Mouse (Mus musculus) Patski (cell line): ENCODE measurements around the gene Selenof. TPM values are rescaled to one million over a fixed set of nuclear protein-coding genes. Genes with fewer than 3 reads are reported as not detected.

ENCODE experiments used
- ATAC-seq: fragments of 100-300 bp; one replicate; pipeline ENCODE4 v1.8.0; 2021
- CTCF ChIA-PET: fragments of 350-600 bp; sonication (Branson Sonifier 250); formaldehyde crosslinking; loops from one replicate; lab custom pipeline; 2022; ENCODE audit warnings: inconsistent platforms; lab: Charles Lee
- POLR2A ChIA-PET: fragments of 350-600 bp; sonication (Branson Sonifier 250); formaldehyde crosslinking; loops from one replicate; lab custom pipeline; 2022; ENCODE audit warnings: antibody characterized with exemption, inconsistent platforms; lab: Charles Lee
- DNase-seq: peaks from one replicate; pipeline ENCODE4 v3.0.0-alpha.2; 2011; ENCODE audit warnings: low read depth, low spot score
- H3K27me3 ChIP-seq: fragments of 371-371 bp; one replicate; pipeline ENCODE4 v1.5.1; 2021
- CTCF ChIP-seq: fragments of 100-300 bp; IDR thresholded peaks from one replicate; pipeline ENCODE4 v1.5.1; 2021
- in situ Hi-C: fragments of 300-500 bp; cut with MboI; formaldehyde crosslinking; loops from 3 replicates; pipeline ENCODE4 v1.11.1; 2018; ENCODE audit warnings: low pct_unique_long_range_greater_than_20kb, mixed read lengths
- polyA plus RNA-seq: library from polyadenylated mRNA; unstranded; gene quantifications from one replicate; pipeline ENCODE4 v1.2.3, GENCODE M21; 2021

Gene Selenof
- polyA plus RNA-seq, 1 experiment from 2014 or later, result 873 TPM

GRCm38 (mm10) chr3:144608090-144608489 is 38.0 kb downstream of the Selenof start:
- no peaks in the 10 kb centered on the region for H3K27me3 ChIP-seq
- ChIA-PET POLR2A (no interaction called here), CTCF (interaction anchor here (1.0 to 2.2 kb wide), 2 partner anchors 12 to 36 kb away, joined by 3 to 6 read pairs; no protein-coding TSS in a partner anchor)
- no peak for DNase-seq
- no peak for TF ChIP-seq CTCF
- ATAC-seq, result no peak
- in situ Hi-C loops, result loop anchor here (5.0 kb wide), 1 partner anchor 36 kb away; the partner anchor contains the start of genes Hs2st1 and Selenof

GRCm38 (mm10) chr3:144610759-144611158 is 40.7 kb downstream of the Selenof start:
- CTCF ChIA-PET, result interaction anchor here (1.3 to 3.4 kb wide), 3 partner anchors 12 to 157 kb away, joined by 3 to 8 read pairs (median 3); no protein-coding TSS in a partner anchor
- in situ Hi-C loops, result no loop called here
- TF ChIP-seq CTCF, result no peak
- ATAC-seq, result no peak
- POLR2A ChIA-PET, result no interaction called here
- no peaks in the 10 kb centered on the region for H3K27me3 ChIP-seq
- DNase-seq, result no peak

- in situ Hi-C loops, result no loop called here
- ChIA-PET POLR2A (no interaction called here), CTCF (interaction anchor here (1.1 to 3.4 kb wide), 3 partner anchors 8 to 158 kb away, joined by 3 to 8 read pairs (median 3); no protein-coding TSS in a partner anchor)
- no peak for TF ChIP-seq CTCF
- no peaks in the 10 kb centered on the region for H3K27me3 ChIP-seq
- no peak for DNase-seq
- no peak for ATAC-seq
Measured at GRCm38 (mm10) chr3:144611626-144612271, 41.6 kb downstream of the Selenof start.

DNA sequence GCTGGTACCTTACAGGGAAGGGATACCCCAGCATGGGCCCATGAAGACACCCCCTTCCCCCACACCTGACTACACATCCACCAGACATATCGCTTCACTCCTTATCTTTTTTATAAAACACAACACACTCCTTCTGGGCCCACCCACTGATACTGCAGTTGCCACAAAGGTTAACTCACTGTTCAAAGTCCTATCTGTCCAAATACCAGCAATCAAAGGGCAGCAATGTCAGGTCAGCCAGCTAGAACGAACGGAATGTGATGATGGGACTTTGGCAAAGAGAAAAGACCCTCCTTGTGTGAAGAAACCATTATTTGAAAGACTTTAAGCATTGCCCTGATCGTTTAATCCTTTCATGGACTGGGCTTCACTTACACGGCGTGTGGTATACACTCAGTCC is 42.3 kb downstream of the Selenof start:
- in situ Hi-C loops, result no loop called here
- no peak for TF ChIP-seq CTCF
- ChIA-PET POLR2A (no interaction called here), CTCF (interaction anchor here (1.0 to 1.7 kb wide), 3 partner anchors 8 to 159 kb away, joined by 3 read pairs; partner anchors contain the start of gene Sh3glb1)
- no peak for DNase-seq
- ATAC-seq, result no peak
- H3K27me3 ChIP-seq, result no peaks in the 10 kb centered on the region

- CTCF ChIA-PET, result interaction anchor here (0.7 to 5.1 kb wide), 4 partner anchors 9 to 83 kb away, joined by 4 to 26 read pairs (median 5); no protein-coding TSS in a partner anchor
- POLR2A ChIA-PET, result interaction anchor here (0.9 kb wide), 1 partner anchor 80 kb away, joined by 3 read pairs; no protein-coding TSS in a partner anchor
- no peaks in the 10 kb centered on the region for H3K27me3 ChIP-seq
- no peak for TF ChIP-seq CTCF
- in situ Hi-C loops, result no loop called here
- DNase-seq, result no peak
- ATAC-seq, result no peak
Measured at GRCm38 (mm10) chr3:144614277-144614676, 44.2 kb downstream of the Selenof start.

DNA sequence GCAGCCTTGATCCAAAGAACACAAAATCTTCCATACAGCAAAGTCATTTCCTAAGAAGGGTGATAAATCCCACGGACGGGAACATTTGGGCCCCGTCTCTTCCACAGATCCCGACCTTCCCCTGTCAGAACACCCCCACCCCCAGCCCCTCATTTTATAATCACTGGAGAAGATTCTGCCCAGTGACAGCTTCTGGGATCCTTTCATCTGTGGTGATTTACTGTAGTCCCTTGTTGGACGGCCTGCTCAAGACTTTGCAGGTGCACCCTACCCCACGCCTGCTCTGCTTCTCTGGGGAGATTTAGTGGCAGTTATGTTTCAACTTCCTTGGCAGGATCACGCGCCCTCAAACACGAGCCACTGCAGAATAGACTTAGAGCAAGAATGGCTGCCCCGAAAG is 44.6 kb downstream of the Selenof start:
- ATAC-seq (no peak), DNase-seq (no peak)
- ChIA-PET POLR2A (interaction anchor here (0.9 kb wide), 1 partner anchor 80 kb away, joined by 3 read pairs; no protein-coding TSS in a partner anchor), CTCF (interaction anchor here (1.8 to 5.1 kb wide), 4 partner anchors 9 to 83 kb away, joined by 4 to 26 read pairs (median 6); no protein-coding TSS in a partner anchor)
- no peak for TF ChIP-seq CTCF
- in situ Hi-C loops, result loop anchor here (5.0 kb wide), 3 partner anchors 82 to 162 kb away; no protein-coding TSS in a partner anchor
- no peaks in the 10 kb centered on the region for H3K27me3 ChIP-seq

DNA sequence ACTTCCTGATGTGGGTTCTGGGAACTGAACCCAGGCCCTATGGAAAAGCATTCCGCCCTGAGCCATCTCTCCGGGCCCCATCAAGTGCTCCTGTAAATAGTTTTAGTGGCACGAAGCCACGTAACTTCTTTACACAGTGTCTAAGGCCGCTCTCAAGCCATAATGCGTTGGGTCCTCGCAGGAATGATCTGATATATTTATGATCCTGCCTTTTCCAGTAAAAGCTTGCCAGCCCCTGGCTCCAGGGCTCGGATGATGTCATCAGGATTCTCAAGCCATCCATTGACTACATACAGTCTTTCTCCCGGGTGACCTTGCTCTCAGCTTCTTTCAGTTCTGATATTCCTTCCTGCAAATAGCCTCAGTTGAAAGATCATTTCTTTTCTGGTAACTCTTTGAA is 45.4 kb downstream of the Selenof start:
- H3K27me3 ChIP-seq, result no peaks in the 10 kb centered on the region
- no peak for TF ChIP-seq CTCF
- ATAC-seq, result no peak
- ChIA-PET CTCF (interaction anchor here (1.8 to 5.1 kb wide), 4 partner anchors 10 to 84 kb away, joined by 4 to 26 read pairs (median 6); no protein-coding TSS in a partner anchor), POLR2A (interaction anchor here (0.9 kb wide), 1 partner anchor 79 kb away, joined by 3 read pairs; no protein-coding TSS in a partner anchor)
- in situ Hi-C loops, result loop anchor here (5.0 kb wide), 3 partner anchors 83 to 163 kb away; no protein-coding TSS in a partner anchor
- DNase-seq, result no peak

DNA sequence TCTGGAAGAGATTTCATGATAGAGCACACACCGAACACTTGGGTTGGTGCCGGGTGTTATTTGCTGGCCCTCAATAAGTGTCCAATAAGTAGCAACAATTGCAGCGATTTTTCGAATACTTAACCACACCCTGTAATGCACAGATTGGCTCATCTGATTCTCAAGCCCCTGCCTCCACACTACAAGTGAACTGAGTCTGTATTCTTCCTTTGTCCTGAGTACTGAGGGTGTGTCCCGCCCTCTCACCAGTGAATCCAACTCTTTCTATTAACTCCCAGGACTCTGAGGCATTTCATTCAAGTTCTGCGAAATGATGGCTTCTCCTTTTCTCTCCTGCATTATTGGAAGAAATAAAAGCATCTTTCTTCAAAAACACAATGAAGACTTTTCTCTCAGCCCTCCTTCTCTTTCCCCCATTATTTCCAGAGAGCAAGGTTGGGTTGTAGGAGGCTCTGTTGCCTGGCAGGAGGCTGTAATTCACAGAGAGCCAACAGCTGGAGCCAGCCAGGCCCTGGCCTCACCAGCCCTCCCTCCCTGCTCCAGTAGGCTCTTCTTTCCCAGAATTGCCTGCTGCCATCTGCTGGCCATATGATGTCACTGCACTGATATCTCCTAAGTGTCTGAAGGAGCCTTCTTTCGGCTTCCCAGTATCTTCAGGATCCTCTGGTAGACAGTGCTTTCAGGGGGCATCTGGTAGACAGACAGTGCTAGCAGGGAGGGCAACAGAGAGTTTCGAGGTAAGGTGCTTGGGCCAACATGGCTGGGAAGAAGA is 46.7 kb downstream of the Selenof start:
- in situ Hi-C loops, result loop anchor here (5.0 kb wide), 3 partner anchors 85 to 165 kb away; no protein-coding TSS in a partner anchor
- peak; percentile 99 for TF ChIP-seq CTCF
- ATAC-seq (peak; percentile 97), DNase-seq (no peak)
- CTCF ChIA-PET, result interaction anchor here (0.5 to 5.1 kb wide), 35 partner anchors 9 to 171 kb away, joined by 3 to 35 read pairs (median 4); partner anchors contain the start of genes Hs2st1 and Selenof
- no peaks in the 10 kb centered on the region for H3K27me3 ChIP-seq
- POLR2A ChIA-PET, result no interaction called here

DNA sequence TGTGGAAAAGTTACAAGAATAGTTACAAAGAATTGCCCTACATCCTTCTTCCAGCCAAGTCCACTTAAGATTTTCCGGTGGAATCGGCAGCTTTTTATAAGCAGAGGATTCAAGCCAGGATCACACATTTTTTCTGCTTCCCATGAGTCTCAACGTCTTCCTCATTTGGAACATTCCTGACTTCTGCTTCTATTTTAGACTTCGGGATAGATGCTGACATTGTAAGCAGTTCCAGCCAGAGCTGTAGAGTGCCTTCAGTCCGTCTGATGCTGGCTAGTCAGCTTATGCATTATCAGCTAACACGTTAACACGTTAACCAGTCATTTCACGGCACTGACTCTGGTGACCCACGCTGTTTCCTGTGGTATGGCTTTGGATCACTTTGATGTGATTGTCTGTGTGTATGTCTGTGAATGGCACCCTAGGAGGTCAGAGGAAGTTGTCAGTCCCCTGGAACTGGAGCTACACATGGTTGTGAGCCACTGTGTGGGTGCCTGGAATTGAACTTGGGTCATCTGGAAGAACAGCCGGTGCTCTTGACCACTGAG is 47.6 kb downstream of the Selenof start:
- ATAC-seq, result no peak
- no peaks in the 10 kb centered on the region for H3K27me3 ChIP-seq
- ChIA-PET CTCF (interaction anchor here (0.7 to 5.1 kb wide), 29 partner anchors 8 to 172 kb away, joined by 3 to 35 read pairs (median 5); partner anchors contain the start of genes Hs2st1 and Selenof), POLR2A (interaction anchor here (0.6 to 1.3 kb wide), 2 partner anchors 15 to 52 kb away, joined by 3 to 4 read pairs; no protein-coding TSS in a partner anchor)
- no peak for TF ChIP-seq CTCF
- no peak for DNase-seq
- in situ Hi-C loops, result loop anchor here (5.0 kb wide), 3 partner anchors 85 to 165 kb away; no protein-coding TSS in a partner anchor
